Mouse (Mus musculus): ENCODE results near the gene Sh3glb2. TPM values are rescaled to one million over a fixed set of nuclear protein-coding genes. Genes with fewer than 3 reads are reported as not detected.

Sh3glb2 gene
- total RNA-seq (2023): 78.6 TPM

DNA sequence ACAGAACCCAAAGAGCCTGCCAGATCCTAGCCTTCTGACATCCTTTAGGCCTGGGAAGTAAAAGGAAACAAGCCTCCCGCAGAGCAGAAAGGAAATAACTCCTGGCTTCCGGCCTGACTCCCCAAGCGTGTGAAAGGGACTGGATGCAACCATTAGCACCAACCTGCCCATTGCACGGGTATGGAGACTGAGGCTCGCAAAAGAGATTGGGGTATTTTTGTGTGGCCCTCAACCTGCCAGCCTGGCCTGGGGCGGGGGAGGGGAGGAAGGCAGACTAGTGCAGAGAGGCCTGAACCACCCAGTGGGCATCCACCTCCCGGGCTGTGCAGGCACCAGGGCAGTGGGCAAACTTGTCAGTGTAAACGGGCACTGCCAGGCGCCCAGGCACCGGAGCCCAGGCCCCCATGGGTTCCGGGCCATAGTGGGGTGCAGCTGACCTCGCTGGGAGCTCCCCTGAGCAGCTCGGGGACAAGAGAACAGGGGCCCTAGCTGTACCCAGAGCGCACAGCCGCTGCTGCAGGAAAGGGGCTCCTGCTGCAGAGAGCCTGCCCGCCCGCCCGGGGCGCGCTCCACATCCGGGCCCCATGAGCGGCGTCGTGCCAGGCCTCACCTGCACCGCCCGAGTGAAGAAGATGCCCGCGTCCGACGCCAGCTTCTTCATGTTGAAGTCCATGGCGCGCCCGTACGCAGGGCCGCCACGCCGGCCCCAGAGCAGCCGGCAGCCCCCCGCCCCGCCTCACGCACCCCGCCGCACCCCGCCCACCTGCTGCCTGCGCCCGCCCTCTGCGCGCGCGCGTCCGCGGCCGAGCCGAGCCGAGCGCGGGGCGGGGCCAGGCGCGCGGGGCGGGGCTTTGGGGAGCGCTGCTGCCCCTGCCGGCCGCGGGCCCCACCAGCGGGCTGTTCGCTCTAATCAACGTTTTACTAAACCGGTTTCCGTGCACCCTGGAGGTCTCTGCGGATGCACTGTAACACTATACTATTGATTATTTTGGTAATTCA lies at the start of gene Sh3glb2:
Sh3glb2 (minus strand) TSS at position 805 of the 999 bp plus-strand sequence.

DNA sequence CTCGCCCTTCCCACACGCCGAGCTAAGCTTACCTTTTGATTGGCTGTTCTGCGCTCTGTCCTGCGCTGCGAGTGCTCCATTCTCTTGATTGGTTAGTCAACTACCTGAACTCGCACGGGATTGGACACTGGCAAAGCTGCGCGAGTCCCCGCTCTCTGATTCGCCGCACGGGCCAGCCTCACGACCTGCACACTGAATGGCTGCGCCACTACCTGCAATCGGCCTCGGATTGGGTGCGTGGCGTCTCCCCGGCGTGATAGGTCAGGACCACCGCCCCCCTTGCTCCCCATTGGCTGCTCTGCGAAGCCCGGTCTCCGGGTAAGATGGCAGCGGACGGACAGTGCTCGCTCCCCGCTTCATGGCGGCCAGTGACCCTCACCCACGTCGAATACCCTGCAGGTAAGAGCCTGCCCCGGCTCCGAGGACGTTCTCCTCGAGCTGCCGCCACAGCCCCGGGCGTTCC lies 33.0 kb upstream of the Sh3glb2 start, which contains the start of gene Dolpp1:
Dolpp1 (plus strand) TSS at position 141 of the 463 bp plus-strand sequence.

DNA sequence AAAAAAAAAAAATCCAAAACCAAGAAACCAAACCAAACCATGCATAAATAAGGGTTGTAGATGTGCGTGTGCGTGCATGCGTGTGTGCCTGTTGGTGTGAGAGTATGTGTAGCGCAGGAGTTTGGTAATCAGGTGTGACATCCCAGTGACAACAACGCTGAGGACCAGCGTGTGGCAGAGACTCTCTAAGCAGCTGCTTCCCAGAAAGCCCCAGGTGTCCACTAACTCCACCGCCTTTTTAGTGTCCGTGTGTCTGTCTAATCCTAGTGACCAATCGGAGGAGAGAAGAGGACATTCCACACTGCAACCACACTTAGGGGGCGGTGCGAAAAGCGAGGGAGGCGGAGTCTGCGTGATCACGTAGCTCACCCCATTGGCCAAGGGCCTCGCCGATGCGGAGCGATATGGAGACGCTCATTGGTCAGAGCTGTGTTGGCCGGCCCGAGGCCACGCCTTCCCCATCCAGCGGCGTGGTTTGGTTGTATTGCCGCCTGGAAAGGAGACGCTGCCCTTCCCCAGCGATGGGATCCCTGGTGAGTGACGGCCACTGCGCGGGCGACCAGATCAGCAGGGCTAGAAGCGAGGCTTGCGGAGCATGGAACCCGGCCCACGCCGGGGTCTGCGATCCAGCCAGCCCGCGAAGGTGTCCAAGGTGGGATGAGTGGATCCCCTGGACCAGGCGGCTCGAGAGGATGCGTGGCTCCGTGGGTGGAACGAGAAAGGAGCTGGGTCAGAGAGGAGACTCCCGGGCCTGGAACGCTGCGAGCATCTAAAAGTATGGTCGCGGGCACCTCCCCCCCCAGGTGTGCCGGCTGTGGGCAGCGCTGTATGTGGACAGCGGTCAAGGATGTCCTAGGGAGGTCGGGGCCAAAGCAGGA lies 4.9 kb upstream of the Sh3glb2 start, which contains the start of gene Miga2:
Miga2 (plus strand) TSS at position 461 of the 878 bp plus-strand sequence.

Other genes starting within 250 kb of the Sh3glb2 start
- 81.2 TPM for gene Zer1, start 234.8 kb downstream of the Sh3glb2 start, total RNA-seq (2023)
- 30.3 TPM for gene Tbc1d13, start 225.6 kb downstream of the Sh3glb2 start, total RNA-seq (2023)
- gene Endog, start 187.8 kb downstream of the Sh3glb2 start, total RNA-seq (2023): 13.2 TPM
- 19.0 TPM for gene Spout1, start 180.9 kb downstream of the Sh3glb2 start, total RNA-seq (2023)
- 12.2 TPM for gene Kyat1, start 153.5 kb downstream of the Sh3glb2 start, total RNA-seq (2023)
- gene Lrrc8a, start 121.6 kb downstream of the Sh3glb2 start, total RNA-seq (2023): 64.4 TPM
- gene Gm28035, start 118.8 kb downstream of the Sh3glb2 start, total RNA-seq (2023): 6.5 TPM
- 11.6 TPM for gene Phyhd1, start 93.1 kb downstream of the Sh3glb2 start, total RNA-seq (2023)
- not detected for gene Gm28038, start 78.3 kb downstream of the Sh3glb2 start, total RNA-seq (2023)
- 9.9 TPM for gene Dolk, start 73.0 kb downstream of the Sh3glb2 start, total RNA-seq (2023)
- 48.7 TPM for gene Nup188, start 72.9 kb downstream of the Sh3glb2 start, total RNA-seq (2023)
- gene Miga2, start 4.9 kb upstream of the Sh3glb2 start, total RNA-seq (2023): 10.7 TPM
- 19.8 TPM for gene Dolpp1, start 32.9 kb upstream of the Sh3glb2 start, total RNA-seq (2023)
- 8.3 TPM for gene Crat, start 56.5 kb upstream of the Sh3glb2 start, total RNA-seq (2023)
- 79.2 TPM for gene Ptpa, start 56.7 kb upstream of the Sh3glb2 start, total RNA-seq (2023)
- 0.82 TPM for gene Ier5l, start 114.9 kb upstream of the Sh3glb2 start, total RNA-seq (2023)
- 2.2 TPM for gene Cstad, start 235.7 kb upstream of the Sh3glb2 start, total RNA-seq (2023)